Mouse (Mus musculus) heart, embryonic 10.5 days (tissue): Measurements from ENCODE around the gene Chd5. TPM values are rescaled to one million over a fixed set of nuclear protein-coding genes. Genes with fewer than 3 reads are reported as not detected.

Source experiments
- DNase-seq: peaks from one replicate; pipeline ENCODE4 v3.0.0-alpha.2; 2017; ENCODE audit warnings: low spot score
- H3K27ac ChIP-seq: fragments of 300-500 bp; sonication (generic); 2 replicates; pipeline ENCODE4 v1.5.1; 2016; ENCODE audit warnings: mild to moderate bottlenecking
- H3K27me3 ChIP-seq: fragments of 300-500 bp; sonication (generic); 2 replicates; pipeline ENCODE4 v1.6.1; 2016; ENCODE audit warnings: mild to moderate bottlenecking; ENCODE audit not compliant: poor library complexity, insufficient read depth, severe bottlenecking
- H3K36me3 ChIP-seq: fragments of 300-500 bp; sonication (generic); 2 replicates; pipeline ENCODE4 v1.6.1; 2016; ENCODE audit warnings: mild to moderate bottlenecking, moderate library complexity
- H3K4me1 ChIP-seq: fragments of 300-500 bp; sonication (generic); 2 replicates; pipeline ENCODE4 v1.6.1; 2016; ENCODE audit warnings: mild to moderate bottlenecking
- H3K4me3 ChIP-seq: fragments of 300-500 bp; sonication (generic); 2 replicates; pipeline ENCODE4 v1.5.1; 2016; ENCODE audit warnings: mild to moderate bottlenecking, moderate library complexity
- H3K9me3 ChIP-seq: fragments of 300-500 bp; sonication (generic); 2 replicates; pipeline ENCODE4 v1.6.1; 2016; ENCODE audit warnings: mild to moderate bottlenecking, moderate library complexity
- WGBS: fragments of 180-500 bp; shearing (Covaris S2); methylation state at CpG from one replicate; pipeline ENCODE4 v1.1.7; 2016; 5-methylcytosine and 5-hydroxymethylcytosine counted together
- polyA plus RNA-seq: library from polyadenylated mRNA; unstranded; fragments of >200 nt; fragmentation: Nextera tagmentation; extraction: Ambion mirVana; gene quantifications from 2 replicates; pipeline ENCODE4 v1.2.1, GENCODE M21; 2016

The Chd5 gene
- polyA plus RNA-seq, 1 experiment from 2014 or later: not detected

DNA sequence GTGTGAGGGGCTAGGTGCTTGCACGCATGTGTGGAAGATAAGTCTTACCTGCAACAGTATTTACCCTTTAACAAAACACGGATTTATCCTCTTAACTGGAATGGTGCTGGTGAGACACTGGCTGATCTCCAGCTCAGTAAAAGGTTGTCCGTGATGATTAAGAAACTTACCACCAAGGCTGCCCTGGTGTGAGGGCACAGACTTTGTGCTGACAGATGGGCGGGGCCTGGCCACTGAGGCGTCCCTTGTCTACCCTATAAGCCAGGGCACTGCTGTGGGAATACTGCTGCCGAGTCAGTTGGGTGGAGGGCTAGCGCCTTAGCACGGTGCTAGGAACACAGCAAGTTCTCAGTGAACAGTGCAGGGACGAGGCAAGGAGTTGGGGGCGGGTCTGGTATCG lies 36.4 kb upstream of the Chd5 start:
- DNase-seq: no peak
- H3K4me1 ChIP-seq: peaks cover 18% of the 10 kb centered on the region
- no peak overlapping the region for H3K27ac ChIP-seq
- peaks cover 59% of the 10 kb centered on the region for H3K36me3 ChIP-seq
- H3K9me3 ChIP-seq: no peaks in the 10 kb centered on the region
- 79% methylated on average over 11 of the region's 11 CpGs for WGBS
- H3K27me3 ChIP-seq: no peaks in the 10 kb centered on the region
- no peak overlapping the region for H3K4me3 ChIP-seq

DNA sequence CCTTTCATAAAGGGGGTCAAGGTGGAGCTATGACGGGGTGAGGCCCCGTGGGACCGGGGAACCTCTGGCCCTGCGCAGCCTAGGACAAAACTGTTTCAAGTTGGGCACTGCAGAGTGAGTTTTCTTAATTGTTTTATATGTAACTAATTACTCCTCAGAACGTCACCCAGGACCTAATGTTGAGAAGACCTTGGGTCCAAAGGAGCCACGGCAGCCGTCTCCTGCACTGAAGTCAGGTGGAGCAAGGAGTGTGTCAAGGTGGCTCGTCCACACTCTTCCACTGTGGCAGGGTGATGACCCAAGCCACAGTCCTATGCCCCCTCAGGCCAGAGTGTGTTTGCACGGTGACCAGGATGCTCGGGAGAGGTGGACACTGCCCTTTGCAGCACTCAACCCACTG lies 35.3 kb upstream of the Chd5 start:
- H3K36me3 ChIP-seq: peaks cover 67% of the 10 kb centered on the region
- 94% methylated on average over 10 of the region's 10 CpGs for whole genome bisulfite sequencing

DNA sequence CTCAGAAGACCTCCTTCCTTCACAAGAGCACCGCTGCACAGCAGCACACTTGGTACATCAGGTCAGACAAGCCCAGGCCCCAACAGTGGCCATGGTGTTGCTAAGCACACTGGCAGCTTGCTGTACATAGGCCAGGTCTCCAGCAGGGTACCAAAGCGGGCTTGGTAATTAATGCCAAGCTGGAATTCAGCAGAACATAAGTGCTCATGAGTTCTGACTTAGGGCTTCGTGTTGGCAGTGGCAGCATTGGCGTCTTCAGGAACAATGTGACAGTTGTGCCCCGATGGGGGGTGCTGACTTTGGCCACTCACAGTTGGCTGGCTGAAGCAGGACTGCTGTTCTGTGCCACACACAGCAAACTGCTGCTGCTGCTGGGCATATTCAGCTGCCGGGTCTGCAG lies 33.8 kb upstream of the Chd5 start:
- H3K36me3 ChIP-seq: peaks cover 78% of the 10 kb centered on the region
- H3K9me3 ChIP-seq: no peaks in the 10 kb centered on the region
- no peak overlapping the region for H3K4me3 ChIP-seq
- 89% methylated on average over 6 of the region's 6 CpGs for WGBS
- no peak overlapping the region for H3K27ac ChIP-seq
- H3K4me1 ChIP-seq: no peaks in the 10 kb centered on the region
- no peak for DNase-seq
- peaks cover 7% of the 10 kb centered on the region; the same call in 1 of the 2 replicates for H3K27me3 ChIP-seq

More for the DNA sequence above, 35.3 kb upstream of the Chd5 start:
- no peaks in the 10 kb centered on the region for H3K9me3 ChIP-seq
- H3K27ac ChIP-seq: no peak overlapping the region
- H3K27me3 ChIP-seq: no peaks in the 10 kb centered on the region
- H3K4me1 ChIP-seq: peaks cover 8% of the 10 kb centered on the region
- H3K4me3 ChIP-seq: no peak overlapping the region
- DNase-seq: no peak

DNA sequence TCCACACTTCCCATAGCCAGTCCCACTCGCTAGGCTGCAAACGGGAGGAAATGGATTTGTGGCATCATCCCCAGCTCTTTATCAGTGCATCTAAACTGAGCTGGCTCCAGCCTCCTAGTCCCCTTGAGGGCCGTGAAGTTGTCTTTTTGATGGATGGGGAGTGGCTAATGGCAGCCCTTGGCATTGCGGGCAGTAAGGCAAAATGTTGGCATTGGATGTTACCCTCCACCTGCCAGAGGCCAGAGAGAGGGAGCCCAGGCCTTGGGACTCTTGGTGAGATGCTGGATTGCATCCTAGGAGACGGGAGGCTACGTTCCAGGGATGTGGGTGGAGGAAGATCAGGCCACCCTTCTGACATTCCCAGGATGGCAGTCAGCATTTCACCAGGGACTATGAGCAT lies 32.5 kb upstream of the Chd5 start:
- H3K27ac ChIP-seq: no peak overlapping the region
- no peak for DNase-seq
- 83% methylated on average over 6 of the region's 6 CpGs for WGBS
- no peaks in the 10 kb centered on the region for H3K4me1 ChIP-seq
- peaks cover 20% of the 10 kb centered on the region for H3K27me3 ChIP-seq
- no peaks in the 10 kb centered on the region for H3K9me3 ChIP-seq
- peaks cover 73% of the 10 kb centered on the region for H3K36me3 ChIP-seq
- H3K4me3 ChIP-seq: no peak overlapping the region

DNA sequence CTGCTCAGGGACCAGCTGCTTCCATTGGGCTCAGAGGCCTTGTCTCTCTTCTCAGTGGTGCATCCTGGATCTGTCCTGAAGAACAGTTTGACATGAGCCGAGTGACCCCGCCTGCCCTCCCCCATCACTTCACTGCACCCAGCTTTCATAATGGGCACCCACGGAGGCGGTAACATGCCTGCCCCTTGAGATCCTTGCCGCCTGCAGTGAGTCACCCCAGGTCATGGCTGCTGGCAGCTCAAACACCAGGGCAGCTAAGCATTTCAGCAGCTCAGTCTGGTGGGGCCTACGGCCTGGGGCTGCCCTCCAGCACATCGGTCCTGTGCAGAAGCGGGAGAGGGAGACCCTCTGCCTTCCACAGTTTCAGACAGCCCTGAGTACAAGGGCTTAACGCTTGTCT lies 30.9 kb upstream of the Chd5 start:
- H3K27me3 ChIP-seq: peaks cover 36% of the 10 kb centered on the region
- 74% methylated on average over 9 of the region's 9 CpGs for WGBS
- no peak overlapping the region for H3K27ac ChIP-seq
- H3K4me3 ChIP-seq: no peak overlapping the region
- no peaks in the 10 kb centered on the region for H3K9me3 ChIP-seq
- H3K4me1 ChIP-seq: peaks cover 5% of the 10 kb centered on the region
- no peak for DNase-seq
- H3K36me3 ChIP-seq: peaks cover 64% of the 10 kb centered on the region

DNA sequence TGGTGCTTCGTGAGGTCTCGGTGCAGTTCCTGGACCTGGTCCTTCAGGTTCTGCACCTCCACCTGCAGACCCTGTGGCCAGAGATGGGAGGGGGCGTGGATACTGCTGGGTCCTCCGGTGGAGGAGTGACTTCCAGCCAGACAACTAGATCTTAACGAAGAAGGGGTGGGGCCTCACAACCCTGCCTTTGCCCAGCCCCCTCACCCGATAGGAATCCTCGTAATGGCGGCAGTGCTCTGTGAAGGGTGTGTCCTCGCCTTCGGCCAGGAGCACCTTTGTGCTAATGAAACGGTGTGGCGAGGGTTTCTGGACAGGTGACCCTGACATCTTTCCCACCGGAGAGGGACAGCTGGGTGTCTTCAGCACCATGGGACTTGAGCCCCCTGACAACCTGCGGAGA lies 26.3 kb upstream of the Chd5 start:
- H3K36me3 ChIP-seq: peaks cover 39% of the 10 kb centered on the region; the same call in 1 of the 2 replicates
- 4% methylated on average over 14 of the region's 14 CpGs for WGBS
- H3K4me1 ChIP-seq: peaks cover 38% of the 10 kb centered on the region
- H3K4me3 ChIP-seq: peak overlapping the region; percentile 46; the same call in 1 of the 2 replicates
- DNase-seq: no peak
- H3K27ac ChIP-seq: no peak overlapping the region
- H3K27me3 ChIP-seq: peaks cover 82% of the 10 kb centered on the region
- no peaks in the 10 kb centered on the region for H3K9me3 ChIP-seq

DNA sequence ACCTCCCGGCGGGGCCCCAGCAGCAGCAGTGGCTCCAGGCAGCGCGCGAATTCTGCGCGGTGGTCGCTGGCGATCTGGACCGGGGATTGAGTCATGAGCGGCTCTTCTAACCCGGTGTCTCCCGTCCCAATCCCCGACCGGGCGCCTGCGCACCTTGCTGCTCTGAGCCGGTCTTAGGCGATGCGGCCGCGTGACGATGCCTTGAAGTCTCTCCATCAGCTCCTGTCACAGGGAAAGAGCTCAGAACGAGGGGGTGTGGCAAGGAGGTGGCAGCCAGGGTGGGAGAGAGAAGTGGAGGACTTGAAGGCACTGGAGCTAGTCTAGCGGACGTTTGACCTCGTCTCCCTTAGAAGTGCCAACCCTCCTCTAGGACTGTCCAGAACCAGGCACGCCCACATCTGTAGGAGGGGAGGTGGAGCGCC lies 25.2 kb upstream of the Chd5 start:
- Histone ChIP-seq H3K36me3 (peaks cover 30% of the 10 kb centered on the region; the same call in 1 of the 2 replicates), H3K27me3 (peaks cover 93% of the 10 kb centered on the region), H3K27ac (peak overlapping the region; percentile 17; the same call in 1 of the 2 replicates), H3K9me3 (no peaks in the 10 kb centered on the region), H3K4me3 (peak overlapping the region; percentile 46), H3K4me1 (peaks cover 48% of the 10 kb centered on the region)
- DNase-seq: no peak
- WGBS: under 1% methylated on average over 29 of the region's 29 CpGs

DNA sequence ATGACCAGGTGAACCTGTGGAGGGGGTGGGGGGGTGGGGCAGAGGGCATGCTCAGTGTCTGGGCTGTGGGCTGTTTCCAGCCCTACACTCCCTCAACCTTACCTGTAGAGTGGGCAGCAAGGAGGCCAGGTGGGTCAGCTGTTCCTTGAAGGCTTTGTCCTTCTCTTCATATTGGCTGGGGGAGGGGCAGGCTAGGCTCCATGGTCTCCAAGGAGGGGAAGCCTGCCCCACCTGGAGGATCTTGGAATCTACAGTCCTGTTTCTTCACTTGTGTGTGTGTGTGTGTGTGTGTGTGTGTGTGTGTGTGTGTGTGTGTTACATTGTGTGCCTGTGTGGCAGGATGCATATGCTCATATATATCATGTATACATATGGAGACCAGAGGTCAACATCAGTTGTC lies 24.5 kb upstream of the Chd5 start:
- peak overlapping the region; percentile 46 for H3K4me3 ChIP-seq
- H3K4me1 ChIP-seq: peaks cover 55% of the 10 kb centered on the region
- peaks cover 96% of the 10 kb centered on the region for H3K27me3 ChIP-seq
- no peak for DNase-seq
- no peaks in the 10 kb centered on the region for H3K9me3 ChIP-seq
- H3K36me3 ChIP-seq: peaks cover 24% of the 10 kb centered on the region; the same call in 1 of the 2 replicates
- no peak overlapping the region for H3K27ac ChIP-seq

DNA sequence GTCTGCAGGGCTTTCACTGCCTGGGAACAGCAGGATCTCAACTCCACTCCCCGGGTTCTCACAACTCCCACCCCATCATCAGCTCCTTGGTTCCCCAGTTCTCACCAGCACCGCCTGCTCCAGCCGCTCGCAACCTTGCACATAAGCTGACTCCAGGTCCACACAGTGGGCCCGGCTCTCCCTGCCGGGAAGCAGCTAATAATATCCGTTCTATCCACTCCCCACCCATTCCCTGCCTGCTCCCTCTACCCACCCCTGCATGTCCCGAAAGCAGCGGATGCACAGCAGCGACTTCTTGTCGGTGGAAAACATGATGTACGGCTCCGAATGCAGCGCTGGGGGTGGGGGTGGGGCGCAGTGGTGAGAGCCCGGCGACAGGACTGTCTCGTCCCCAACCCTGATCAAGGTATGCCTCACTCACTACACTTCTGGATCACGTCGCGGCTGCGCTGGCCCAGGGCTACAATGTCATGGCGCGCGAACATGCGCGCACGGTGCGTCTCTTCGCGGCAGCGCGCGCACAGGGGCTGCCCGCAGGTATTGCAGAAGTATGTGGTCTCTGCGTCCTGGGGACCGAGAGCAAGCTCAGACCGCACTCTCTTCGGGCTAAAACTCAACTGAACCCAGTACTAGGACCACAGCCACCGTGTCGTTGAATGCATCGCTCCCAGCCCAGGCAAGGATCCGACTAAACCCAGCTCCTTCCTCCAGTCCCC lies 22.8 kb upstream of the Chd5 start:
- H3K27ac ChIP-seq: 0 out of 2 replicates have a peak overlapping the region, but pooled peaks have one; percentile 44
- peaks cover 10% of the 10 kb centered on the region; the same call in 1 of the 2 replicates for H3K36me3 ChIP-seq
- no peaks in the 10 kb centered on the region for H3K9me3 ChIP-seq
- peaks cover 57% of the 10 kb centered on the region for H3K4me1 ChIP-seq
- DNase-seq: no peak
- peaks cover 79% of the 10 kb centered on the region for H3K27me3 ChIP-seq
- WGBS: 2% methylated on average over 43 of the region's 43 CpGs
- H3K4me3 ChIP-seq: peak overlapping the region; percentile 59

DNA sequence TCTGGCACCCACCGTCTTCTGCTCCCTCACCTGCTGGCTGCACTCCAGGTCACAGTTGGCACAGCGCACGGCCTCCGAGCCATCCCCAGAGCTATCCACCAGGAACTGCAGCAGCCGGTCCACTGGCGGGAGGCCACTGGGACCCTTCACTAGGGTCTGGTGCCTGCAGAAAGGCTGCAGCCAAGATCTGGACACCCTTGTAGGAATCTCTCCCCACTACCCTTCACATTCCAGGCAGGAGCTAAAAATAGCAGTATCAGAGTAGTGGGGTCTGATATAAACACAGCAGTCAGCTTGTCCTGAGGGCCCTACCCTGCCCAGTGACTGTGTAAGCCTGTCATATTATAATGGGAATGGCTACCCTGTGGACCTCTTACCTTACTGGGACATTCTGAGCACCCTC lies 20.8 kb upstream of the Chd5 start:
- Histone ChIP-seq H3K27ac (peak overlapping the region; percentile 84), H3K36me3 (peaks cover 3% of the 10 kb centered on the region; the same call in 1 of the 2 replicates), H3K4me1 (peaks cover 51% of the 10 kb centered on the region), H3K27me3 (peaks cover 66% of the 10 kb centered on the region), H3K4me3 (peak overlapping the region; percentile 53), H3K9me3 (no peaks in the 10 kb centered on the region)
- no peak for DNase-seq
- WGBS: 43% methylated on average over 6 of the region's 6 CpGs

DNA sequence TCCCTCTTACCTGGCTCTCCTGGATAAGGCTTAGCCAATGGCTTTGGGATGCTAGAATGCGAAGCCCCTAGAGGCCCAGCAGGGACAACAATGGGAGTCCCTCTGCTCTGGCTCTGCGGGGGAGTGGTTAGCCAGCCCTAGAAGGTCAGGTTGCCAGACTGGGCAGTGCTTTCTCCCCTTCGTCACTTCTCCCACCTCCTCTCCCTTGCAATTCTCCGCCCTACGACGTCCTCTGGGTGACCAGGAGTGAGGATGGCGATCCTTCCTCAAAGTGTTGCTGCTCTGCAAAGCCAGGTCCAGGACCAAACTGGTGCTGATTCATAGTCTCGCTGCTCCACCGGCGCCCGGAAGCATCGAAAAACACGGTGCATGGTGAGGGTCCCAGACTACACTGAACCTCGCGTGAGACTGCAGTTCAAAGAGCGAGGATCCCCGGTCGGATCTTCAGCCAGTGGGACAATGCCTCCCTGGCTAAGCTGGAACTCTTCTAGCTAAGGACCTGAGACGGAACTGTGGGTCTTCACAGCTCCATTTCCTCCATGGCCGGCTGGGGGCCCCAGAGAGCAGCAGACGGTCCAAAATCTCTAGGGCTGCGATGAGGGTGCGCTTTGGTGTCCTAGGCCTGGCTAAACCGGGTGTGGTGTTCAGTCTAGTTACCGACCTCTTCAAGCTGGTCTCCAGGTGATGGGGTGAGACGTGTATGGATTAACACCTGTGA lies 19.8 kb upstream of the Chd5 start, which contains the start of gene Rnf207:
Gene Rnf207 (minus strand): TSS at position 477 of the 718 bp plus-strand sequence.
- peak within 1 kb of the TSS; percentile 53 for H3K4me3 ChIP-seq
- no peaks in the 10 kb centered on the region for H3K9me3 ChIP-seq
- WGBS: 1% methylated on average over 26 of the region's 26 CpGs
- H3K27ac ChIP-seq: peak within 1 kb of the TSS; percentile 84
- H3K36me3 ChIP-seq: peaks cover 3% of the 10 kb centered on the region; the same call in 1 of the 2 replicates
- H3K27me3 ChIP-seq: peaks cover 55% of the 10 kb centered on the region
- peaks cover 40% of the 10 kb centered on the region for H3K4me1 ChIP-seq
- peak; percentile 85 for DNase-seq

DNA sequence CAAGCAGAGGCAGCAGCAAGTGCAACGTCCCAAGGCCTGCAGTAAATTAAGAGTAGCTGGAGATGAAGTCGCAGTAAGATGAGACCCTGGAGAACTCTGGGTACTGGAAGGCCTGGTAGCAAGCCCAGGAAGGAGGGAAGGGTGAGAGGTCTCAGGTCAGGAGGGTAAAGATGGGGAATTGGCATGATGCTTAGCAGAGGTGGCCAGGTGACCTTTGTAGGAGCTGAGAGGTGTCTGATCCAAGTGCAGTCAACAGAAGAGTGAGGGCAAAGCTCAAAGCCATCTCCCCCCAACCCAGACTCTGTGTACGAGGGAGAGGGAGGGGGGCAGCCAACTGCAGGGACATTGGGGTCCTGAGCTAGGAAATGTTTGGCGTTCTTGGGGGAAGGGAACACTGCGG lies 17.0 kb upstream of the Chd5 start:
- no peak for DNase-seq
- Histone ChIP-seq H3K9me3 (no peaks in the 10 kb centered on the region), H3K27ac (no peak overlapping the region), H3K4me3 (no peak overlapping the region), H3K36me3 (no peaks in the 10 kb centered on the region), H3K4me1 (peaks cover 22% of the 10 kb centered on the region), H3K27me3 (peaks cover 27% of the 10 kb centered on the region)
- 56% methylated on average over 5 of the region's 5 CpGs for WGBS
